In genomic region chr6:6794320-6795018, GRCm38 (mm10) we compare ENCODE assay signal across 20 mouse cellular contexts.
A peak's percentile ranks its signal among the peaks of the same experiment; 100 is the strongest.
DNase-seq lines count a peak whose midpoint lies in the region; ATAC-seq and TF ChIP-seq lines count a peak whose summit lies in the region.
"Had no signal": no experiment of that assay in that cellular context is flagged by ENCODE, and none has a peak within 500 bp of the region (broad histone marks: within the 10 kb centered on the region; RNA-seq: fewer than 3 reads in every experiment).

No protein-coding gene starts in this region.

- no peaks in the 10 kb centered on the region for H3K36me3 ChIP-seq in forebrain, embryonic 13.5 days (ENCODE audit: poor library complexity, severe bottlenecking)
- no peaks in the 10 kb centered on the region for H3K36me3 ChIP-seq in forebrain, embryonic 11.5 days (ENCODE audit: control insufficient read depth, insufficient read depth, low read length)
- H3K36me3 ChIP-seq in hindbrain, embryonic 13.5 days, result no peaks in the 10 kb centered on the region
- H3K36me3 ChIP-seq in hindbrain, embryonic 14.5 days (replicated peaks; ENCODE audit: control insufficient read depth, insufficient read depth), result no peaks in the 10 kb centered on the region
- H3K36me3 ChIP-seq in lung, embryonic 16.5 days (ENCODE audit: control insufficient read depth, insufficient read depth, low read length), result no peaks in the 10 kb centered on the region
- H3K36me3 ChIP-seq: heart, embryonic 10.5 days; intestine, embryonic 15.5 days; limb, embryonic 12.5 days; liver, embryonic 12.5 days; neural tube, embryonic 15.5 days had no signal

- peaks cover 4% of the 10 kb centered on the region; the same call in 1 of the 2 replicates for H3K4me1 ChIP-seq in forebrain, embryonic 13.5 days
- H3K4me1 ChIP-seq in forebrain, embryonic 11.5 days (replicated peaks; ENCODE audit: control insufficient read depth, insufficient read depth, low read length), result no peaks in the 10 kb centered on the region
- H3K4me1 ChIP-seq in hindbrain, embryonic 13.5 days (replicated peaks), result no peaks in the 10 kb centered on the region
- no peaks in the 10 kb centered on the region for H3K4me1 ChIP-seq in hindbrain, embryonic 14.5 days (replicated peaks; ENCODE audit: control insufficient read depth, insufficient read depth, low read length)
- H3K4me1 ChIP-seq in lung, embryonic 16.5 days (replicated peaks; ENCODE audit: control insufficient read depth, insufficient read depth, low read length), result no peaks in the 10 kb centered on the region
- H3K4me1 ChIP-seq: liver, embryonic 12.5 days; neural tube, embryonic 15.5 days had no signal

- no peak overlapping the region for H3K9ac ChIP-seq in forebrain, embryonic 13.5 days
- H3K9ac ChIP-seq in forebrain, embryonic 11.5 days (ENCODE audit: low read length), result no peak overlapping the region
- H3K9ac ChIP-seq in hindbrain, embryonic 13.5 days, result no peak overlapping the region
- no peak overlapping the region for H3K9ac ChIP-seq in hindbrain, embryonic 14.5 days
- H3K9ac ChIP-seq in lung, embryonic 16.5 days (ENCODE audit: low read length), result no peak overlapping the region
- H3K9ac ChIP-seq: intestine, embryonic 15.5 days; limb, embryonic 12.5 days; liver, embryonic 12.5 days; neural tube, embryonic 15.5 days had no signal

- ATAC-seq in forebrain, embryonic 13.5 days, result peak; percentile 50; the same call in 1 of the 2 replicates
- no peak for ATAC-seq in forebrain, embryonic 11.5 days (replicated peaks; ENCODE audit: low FRiP score)
- ATAC-seq in hindbrain, embryonic 13.5 days (ENCODE audit: low FRiP score), result 0 out of 2 replicates have a peak, but pooled peaks have one; percentile 39
- ATAC-seq in hindbrain, embryonic 14.5 days (ENCODE audit: low FRiP score), result no peak
- ATAC-seq in lung, embryonic 16.5 days (ENCODE audit: low read depth), result peak; percentile 51
- ATAC-seq: intestine, embryonic 15.5 days; liver, embryonic 12.5 days had no signal

- no peak overlapping the region for H3K4me2 ChIP-seq in forebrain, embryonic 13.5 days
- no peak overlapping the region for H3K4me2 ChIP-seq in forebrain, embryonic 11.5 days (ENCODE audit: low read depth, low read length, severe bottlenecking)
- H3K4me2 ChIP-seq in hindbrain, embryonic 13.5 days, result no peak overlapping the region
- H3K4me2 ChIP-seq in hindbrain, embryonic 14.5 days (replicated peaks), result no peak overlapping the region
- no peak overlapping the region for H3K4me2 ChIP-seq in lung, embryonic 16.5 days (ENCODE audit: low read depth, low read length)
- H3K4me2 ChIP-seq: intestine, embryonic 15.5 days; limb, embryonic 12.5 days; liver, embryonic 12.5 days; neural tube, embryonic 15.5 days had no signal

- H3K9me3 ChIP-seq in forebrain, embryonic 13.5 days (replicated peaks), result no peaks in the 10 kb centered on the region
- no peaks in the 10 kb centered on the region for H3K9me3 ChIP-seq in forebrain, embryonic 11.5 days (ENCODE audit: control insufficient read depth, low read length)
- no peaks in the 10 kb centered on the region for H3K9me3 ChIP-seq in hindbrain, embryonic 13.5 days
- H3K9me3 ChIP-seq in hindbrain, embryonic 14.5 days (ENCODE audit: control insufficient read depth, low read length), result no peaks in the 10 kb centered on the region
- no peaks in the 10 kb centered on the region for H3K9me3 ChIP-seq in lung, embryonic 16.5 days (ENCODE audit: control insufficient read depth, low read length)
- H3K9me3 ChIP-seq: heart, embryonic 10.5 days; intestine, embryonic 15.5 days; limb, embryonic 12.5 days; liver, embryonic 12.5 days; neural tube, embryonic 15.5 days had no signal

- H3K27me3 ChIP-seq in forebrain, embryonic 13.5 days, result no peaks in the 10 kb centered on the region
- H3K27me3 ChIP-seq in forebrain, embryonic 11.5 days (ENCODE audit: control insufficient read depth, insufficient read depth, low read length), result no peaks in the 10 kb centered on the region
- H3K27me3 ChIP-seq in hindbrain, embryonic 13.5 days, result no peaks in the 10 kb centered on the region
- no peaks in the 10 kb centered on the region for H3K27me3 ChIP-seq in hindbrain, embryonic 14.5 days (ENCODE audit: control insufficient read depth, insufficient read depth, low read length)
- no peaks in the 10 kb centered on the region for H3K27me3 ChIP-seq in lung, embryonic 16.5 days (ENCODE audit: control insufficient read depth, insufficient read depth, low read depth, low read length)
- H3K27me3 ChIP-seq: CH12.LX; intestine, embryonic 15.5 days; limb, embryonic 12.5 days; liver, embryonic 12.5 days; neural tube, embryonic 15.5 days had no signal

- no peak for DNase-seq in forebrain, embryonic 11.5 days (ENCODE audit: low spot score)
- no peak for DNase-seq in hindbrain, embryonic 14.5 days (ENCODE audit: low spot score)
- no peak for DNase-seq in lung, postnatal 14 days
- DNase-seq in brain, embryonic 14.5 days (ENCODE audit: low read depth), result peak; percentile 33
- no peak for DNase-seq in adrenal gland, adult (ENCODE audit: inconsistent age in 2 of 2, low spot score in 1 of 2)
- DNase-seq: adrenal gland, postnatal 36 days; cerebellum, adult 18-20 months; heart, postnatal 36 days; kidney, postnatal 4 days; lung, adult 2 months; thymus, postnatal 36 days had no signal

- H3K4me3 ChIP-seq in forebrain, embryonic 13.5 days, result no peak overlapping the region
- no peak overlapping the region for H3K4me3 ChIP-seq in forebrain, embryonic 11.5 days (ENCODE audit: low read depth, low read length)
- H3K4me3 ChIP-seq in hindbrain, embryonic 13.5 days, result no peak overlapping the region
- H3K4me3 ChIP-seq in hindbrain, embryonic 14.5 days (replicated peaks; ENCODE audit: low read length), result no peak overlapping the region
- H3K4me3 ChIP-seq in lung, embryonic 16.5 days (ENCODE audit: low read length), result no peak overlapping the region
- H3K4me3 ChIP-seq: heart, embryonic 10.5 days; intestine, embryonic 15.5 days; limb, embryonic 12.5 days; liver, embryonic 12.5 days; neural tube, embryonic 15.5 days had no signal

- no peak for TF ChIP-seq POLR2A in brain, embryonic 14.5 days (IDR thresholded peaks at IDR 0.05; ENCODE audit: borderline replicate concordance, extremely low read depth, insufficient read depth, insufficient read length, poor library complexity, severe bottlenecking)

- WGBS in forebrain, embryonic 13.5 days, result 51% methylated on average over 6 of the region's 6 CpGs
- WGBS in forebrain, embryonic 11.5 days, result 71% methylated on average over 6 of the region's 6 CpGs
- WGBS in hindbrain, embryonic 13.5 days, result 65% methylated on average over 6 of the region's 6 CpGs
- WGBS in hindbrain, embryonic 14.5 days, result 61% methylated on average over 6 of the region's 6 CpGs
- 33% methylated on average over 6 of the region's 6 CpGs for WGBS in lung, embryonic 16.5 days

- H3K27ac ChIP-seq in forebrain, embryonic 13.5 days, result no peak overlapping the region
- no peak overlapping the region for H3K27ac ChIP-seq in forebrain, embryonic 11.5 days (ENCODE audit: low read depth, low read length)
- H3K27ac ChIP-seq in hindbrain, embryonic 13.5 days, result no peak overlapping the region
- H3K27ac ChIP-seq in hindbrain, embryonic 14.5 days, result no peak overlapping the region
- H3K27ac ChIP-seq in lung, embryonic 16.5 days (ENCODE audit: low read length), result no peak overlapping the region
- H3K27ac ChIP-seq: heart, embryonic 10.5 days; intestine, embryonic 15.5 days; limb, embryonic 12.5 days; liver, embryonic 12.5 days; neural tube, embryonic 15.5 days had no signal

- no peak for TF ChIP-seq CTCF in brain, embryonic 14.5 days (IDR thresholded peaks at IDR 0.05; ENCODE audit: borderline replicate concordance, extremely low read depth, insufficient read depth, insufficient read length)

Comparison
In these comparisons a context has a peak if more than half of its experiments do, and no peak if none do; other contexts are left out.
1. ATAC-seq: peak in forebrain, embryonic 13.5 days (single experiment), hindbrain, embryonic 13.5 days (single experiment) and lung, embryonic 16.5 days (single experiment); none in forebrain, embryonic 11.5 days (single experiment) and hindbrain, embryonic 14.5 days (single experiment).